Mouse (Mus musculus) erythroblast, embryonic 14.5 days (primary cell): ENCODE results near the gene AC141477.1.

ENCODE experiments used
- GATA1 ChIP-seq: IDR thresholded peaks from 2 replicates; pipeline ENCODE4 v1.6.1; 2012; ENCODE audit warnings: low read length, inconsistent platforms, mixed read lengths
- TAL1 ChIP-seq: IDR thresholded peaks from 3 replicates; pipeline ENCODE4 v1.6.1; 2012; ENCODE audit warnings: low read length, inconsistent platforms, mixed read lengths

DNA sequence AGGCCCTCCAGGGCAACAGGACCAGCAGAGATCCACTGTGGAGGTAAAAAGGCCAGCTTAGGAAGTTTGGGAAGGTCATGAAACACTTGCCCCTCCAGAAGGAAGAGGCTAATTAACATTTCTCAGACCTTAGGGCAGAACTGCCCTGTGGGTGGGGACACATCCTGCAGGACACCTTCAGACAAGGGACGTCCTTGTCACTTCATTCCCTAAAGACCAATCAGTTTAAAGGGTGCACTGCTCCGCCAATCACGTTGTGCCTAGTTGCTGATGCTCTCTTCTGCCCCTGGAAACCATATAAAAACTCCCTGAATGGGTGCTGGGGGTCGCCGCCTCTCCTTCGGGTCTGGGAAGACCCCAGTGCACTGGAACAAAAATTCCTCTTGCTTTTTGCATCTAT lies 22.5 kb upstream of the AC141477.1 start:
- TF ChIP-seq TAL1 (no peak), GATA1 (no peak)
